Mouse (Mus musculus) hindbrain, embryonic 16.5 days (tissue): ENCODE data around the gene Zdhhc9. TPM values are rescaled to one million over a fixed set of nuclear protein-coding genes. Genes with fewer than 3 reads are reported as not detected.
A peak's percentile ranks its signal among the peaks of the same experiment; 100 is the strongest.

Experiments used
- ATAC-seq: fragments of 200-750 bp; cut with Nextera tagmentation; 2 replicates; pipeline ENCODE4 v1.8.0; 2017; ENCODE audit warnings: moderate TSS enrichment, moderate library complexity
- H3K27ac ChIP-seq: fragments of 300-500 bp; sonication (generic); 2 replicates; pipeline ENCODE4 v1.5.1; 2014; ENCODE audit warnings: low read depth, mild to moderate bottlenecking, control low read depth, low read length, moderate library complexity
- H3K27me3 ChIP-seq: fragments of 300-500 bp; sonication (generic); replicated peaks from 2 replicates; pipeline ENCODE4 v1.6.1; 2014; ENCODE audit warnings: low read length; ENCODE audit not compliant: control insufficient read depth, insufficient read depth
- H3K36me3 ChIP-seq: fragments of 300-500 bp; sonication (generic); 2 replicates; pipeline ENCODE4 v1.6.1; 2014; ENCODE audit warnings: mild to moderate bottlenecking, low read length, moderate library complexity, mixed read lengths; ENCODE audit not compliant: control insufficient read depth, insufficient read depth
- H3K4me1 ChIP-seq: fragments of 300-500 bp; sonication (generic); 2 replicates; pipeline ENCODE4 v1.6.1; 2014; ENCODE audit warnings: low read depth, low read length; ENCODE audit not compliant: control insufficient read depth, insufficient read depth
- H3K4me2 ChIP-seq: fragments of 300-500 bp; sonication (generic); 2 replicates; pipeline ENCODE4 v1.6.1; 2014; ENCODE audit warnings: mild to moderate bottlenecking, low read length, control low read depth, moderate library complexity
- H3K4me3 ChIP-seq: fragments of 300-500 bp; sonication (generic); 2 replicates; pipeline ENCODE4 v1.5.1; 2014; ENCODE audit warnings: mild to moderate bottlenecking, low read length, control low read depth, moderate library complexity
- H3K9ac ChIP-seq: fragments of 300-500 bp; sonication (generic); 2 replicates; pipeline ENCODE4 v1.6.1; 2014; ENCODE audit warnings: low read depth, mild to moderate bottlenecking, control low read depth, low read length, moderate library complexity
- H3K9me3 ChIP-seq: fragments of 300-500 bp; sonication (generic); 2 replicates; pipeline ENCODE4 v1.6.1; 2014; ENCODE audit warnings: mild to moderate bottlenecking, low read length, moderate library complexity; ENCODE audit not compliant: control insufficient read depth
- WGBS: fragments of 180-500 bp; shearing (Covaris S2); extraction: QIAGEN DNeasy Blood & Tissue Kit; methylation state at CpG from one replicate; pipeline ENCODE4 v1.1.7; 2014; 5-methylcytosine and 5-hydroxymethylcytosine counted together
- polyA plus RNA-seq: library from polyadenylated mRNA; unstranded; fragments of >200 nt; fragmentation: Nextera tagmentation; extraction: Ambion mirVana; gene quantifications from 2 replicates; pipeline ENCODE4 v1.2.1, GENCODE M21; 2015

The Zdhhc9 gene
- polyA plus RNA-seq, 1 experiment from 2014 or later = 9.1 TPM

DNA sequence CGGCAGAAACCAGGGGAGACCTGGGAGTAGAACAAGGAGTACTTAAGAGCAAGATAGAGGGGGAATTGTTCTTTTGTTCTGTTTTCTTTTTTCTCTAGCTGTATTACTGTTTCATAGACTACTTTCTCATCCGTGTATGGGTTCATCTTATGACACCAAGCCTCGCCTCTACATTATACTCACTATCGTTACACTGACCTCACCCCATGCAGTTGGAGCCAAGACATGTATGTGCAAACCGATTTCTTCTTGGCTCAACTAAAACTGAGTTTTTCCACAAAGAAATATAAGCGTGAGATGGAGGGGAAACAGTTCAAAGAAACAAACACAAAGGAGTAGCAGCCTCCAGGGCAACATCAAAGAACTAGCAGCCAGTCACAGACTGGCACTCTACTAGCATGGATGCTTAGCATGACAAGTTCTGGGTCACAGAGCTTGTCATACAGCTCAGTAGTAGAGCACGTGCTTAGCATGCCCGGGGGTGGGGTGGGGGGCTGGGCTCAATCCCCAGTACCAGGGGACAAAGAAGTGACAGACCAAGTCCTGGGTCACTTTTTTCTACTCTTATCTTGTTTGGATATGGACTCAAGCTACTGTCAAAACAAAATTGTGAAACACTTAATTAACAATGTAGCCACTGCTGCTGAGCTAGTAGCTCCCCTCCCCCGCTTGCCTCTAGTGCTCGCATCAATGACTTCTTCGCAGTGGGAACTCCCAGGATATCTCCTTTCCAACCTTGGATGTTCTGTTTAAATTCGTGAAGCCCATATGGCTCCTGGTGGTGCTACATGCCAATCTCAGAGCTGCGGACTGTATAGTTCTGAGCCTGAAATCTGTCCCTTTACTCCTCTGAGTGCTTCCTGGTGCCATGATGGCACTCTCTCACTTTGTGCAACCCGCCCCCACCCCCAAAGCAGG lies 15.2 kb downstream of the Zdhhc9 start:
- 62% methylated on average over 13 of the region's 14 CpGs for WGBS
- H3K27me3 ChIP-seq = no peaks in the 10 kb centered on the region
- H3K36me3 ChIP-seq = peaks cover 6% of the 10 kb centered on the region
- H3K4me1 ChIP-seq = no peaks in the 10 kb centered on the region
- no peak overlapping the region for H3K4me3 ChIP-seq
- ATAC-seq = no peak
- H3K27ac ChIP-seq = no peak overlapping the region
- H3K4me2 ChIP-seq = no peak overlapping the region
- H3K9me3 ChIP-seq = no peaks in the 10 kb centered on the region
- H3K9ac ChIP-seq = no peak overlapping the region

DNA sequence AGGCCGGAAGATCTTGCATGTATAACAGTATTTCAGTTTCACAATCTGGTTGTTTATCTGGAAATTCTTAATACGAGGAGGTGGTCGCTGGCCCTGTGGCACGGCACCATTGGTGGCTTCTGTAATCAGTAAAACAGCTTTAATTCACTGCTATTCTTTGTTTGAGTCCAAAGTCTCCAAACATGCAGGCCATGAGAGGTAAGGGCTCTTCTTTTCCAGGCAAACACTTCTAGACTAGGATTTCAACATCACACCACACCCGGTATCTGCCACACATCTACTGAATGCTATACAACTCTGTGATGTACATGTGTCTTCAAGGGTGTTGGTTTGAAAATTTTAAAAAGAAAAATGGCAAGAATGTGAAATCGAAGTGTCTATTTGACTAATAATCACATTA lies 17.4 kb downstream of the Zdhhc9 start:
- H3K36me3 ChIP-seq = peaks cover 6% of the 10 kb centered on the region
- H3K27me3 ChIP-seq = no peaks in the 10 kb centered on the region
- no peak overlapping the region for H3K4me3 ChIP-seq
- H3K27ac ChIP-seq = no peak overlapping the region
- no peak for ATAC-seq
- 92% methylated on average over 6 of the region's 6 CpGs for WGBS
- no peaks in the 10 kb centered on the region for H3K9me3 ChIP-seq
- no peak overlapping the region for H3K9ac ChIP-seq
- no peak overlapping the region for H3K4me2 ChIP-seq
- no peaks in the 10 kb centered on the region for H3K4me1 ChIP-seq

DNA sequence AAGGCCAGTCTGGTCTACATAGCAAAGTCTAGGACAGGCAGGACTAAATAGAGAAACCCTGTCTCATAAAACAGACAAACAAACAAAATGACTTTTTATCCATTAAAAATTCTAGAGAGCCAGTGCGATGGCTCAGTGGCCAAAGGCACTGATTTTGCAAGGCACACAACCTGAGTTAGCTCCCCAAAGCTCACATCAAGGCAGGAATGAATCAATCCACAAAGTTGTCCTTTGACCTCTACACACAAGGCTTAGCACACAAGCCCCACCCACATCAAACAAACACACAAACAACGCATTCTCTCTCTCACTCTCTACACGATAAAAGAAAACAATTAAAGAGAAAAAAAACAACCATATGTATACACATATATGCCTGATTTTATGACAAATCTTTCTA lies 24.0 kb downstream of the Zdhhc9 start:
- Histone ChIP-seq H3K27me3 (no peaks in the 10 kb centered on the region), H3K36me3 (no peaks in the 10 kb centered on the region), H3K9me3 (no peaks in the 10 kb centered on the region), H3K4me1 (no peaks in the 10 kb centered on the region), H3K4me3 (no peak overlapping the region), H3K27ac (no peak overlapping the region), H3K9ac (no peak overlapping the region), H3K4me2 (no peak overlapping the region)
- ATAC-seq = no peak
- WGBS = 82% methylated on average over 3 of the region's 3 CpGs

- Histone ChIP-seq H3K9ac (no peak overlapping the region), H3K36me3 (peaks cover 4% of the 10 kb centered on the region; the same call in 1 of the 2 replicates), H3K27ac (no peak overlapping the region), H3K27me3 (no peaks in the 10 kb centered on the region), H3K4me2 (no peak overlapping the region), H3K4me3 (no peak overlapping the region), H3K9me3 (no peaks in the 10 kb centered on the region), H3K4me1 (no peaks in the 10 kb centered on the region)
- 85% methylated on average over 6 of the region's 6 CpGs for WGBS
- ATAC-seq = no peak
These were observed 26.8 kb downstream of the Zdhhc9 start for GRCm38 (mm10) chrX:48181844-48182243.

GRCm38 (mm10) chrX:48170368-48170767 lies 38.3 kb downstream of the Zdhhc9 start:
- Histone ChIP-seq H3K4me3 (no peak overlapping the region), H3K27me3 (no peaks in the 10 kb centered on the region), H3K9ac (no peak overlapping the region), H3K36me3 (peaks cover 2% of the 10 kb centered on the region; the same call in 1 of the 2 replicates), H3K4me2 (no peak overlapping the region), H3K27ac (no peak overlapping the region), H3K9me3 (no peaks in the 10 kb centered on the region), H3K4me1 (no peaks in the 10 kb centered on the region)
- no peak for ATAC-seq
- 50% methylated on average over 1 of the region's 1 CpGs for WGBS

- H3K4me2 ChIP-seq = no peak overlapping the region
- WGBS = 45% methylated on average over 1 of the region's 1 CpGs
- H3K27me3 ChIP-seq = no peaks in the 10 kb centered on the region
- ATAC-seq = 0 out of 2 replicates have a peak, but pooled peaks have one; percentile 58
- peaks cover 2% of the 10 kb centered on the region; the same call in 1 of the 2 replicates for H3K36me3 ChIP-seq
- H3K27ac ChIP-seq = no peak overlapping the region
- H3K4me3 ChIP-seq = no peak overlapping the region
- H3K4me1 ChIP-seq = no peaks in the 10 kb centered on the region
- H3K9me3 ChIP-seq = no peaks in the 10 kb centered on the region
- no peak overlapping the region for H3K9ac ChIP-seq
These were observed 38.8 kb downstream of the Zdhhc9 start for GRCm38 (mm10) chrX:48169892-48170291.

GRCm38 (mm10) chrX:48158229-48158919 lies 50.3 kb downstream of the Zdhhc9 start:
- no peak overlapping the region for H3K4me2 ChIP-seq
- 91% methylated on average over 11 of the region's 11 CpGs for WGBS
- H3K27me3 ChIP-seq = no peaks in the 10 kb centered on the region
- H3K4me1 ChIP-seq = no peaks in the 10 kb centered on the region
- no peak overlapping the region for H3K4me3 ChIP-seq
- H3K27ac ChIP-seq = no peak overlapping the region
- H3K9ac ChIP-seq = no peak overlapping the region
- no peaks in the 10 kb centered on the region for H3K9me3 ChIP-seq
- no peaks in the 10 kb centered on the region for H3K36me3 ChIP-seq
- ATAC-seq = no peak

- no peak overlapping the region for H3K9ac ChIP-seq
- no peak overlapping the region for H3K27ac ChIP-seq
- whole genome bisulfite sequencing = 82% methylated on average over 8 of the region's 8 CpGs
- no peaks in the 10 kb centered on the region for H3K9me3 ChIP-seq
- H3K4me2 ChIP-seq = no peak overlapping the region
- H3K36me3 ChIP-seq = no peaks in the 10 kb centered on the region
- no peak for ATAC-seq
- no peaks in the 10 kb centered on the region for H3K4me1 ChIP-seq
- no peak overlapping the region for H3K4me3 ChIP-seq
- H3K27me3 ChIP-seq = no peaks in the 10 kb centered on the region
These were observed 51.3 kb downstream of the Zdhhc9 start for GRCm38 (mm10) chrX:48157396-48157795.

GRCm38 (mm10) chrX:48155489-48155888 lies 53.2 kb downstream of the Zdhhc9 start:
- Histone ChIP-seq H3K36me3 (no peaks in the 10 kb centered on the region), H3K4me2 (no peak overlapping the region), H3K9me3 (no peaks in the 10 kb centered on the region), H3K27ac (no peak overlapping the region), H3K4me1 (no peaks in the 10 kb centered on the region), H3K27me3 (no peaks in the 10 kb centered on the region), H3K9ac (no peak overlapping the region), H3K4me3 (no peak overlapping the region)
- WGBS = 85% methylated on average over 6 of the region's 6 CpGs
- no peak for ATAC-seq
